Mouse (Mus musculus): Measurements from ENCODE around the gene Agmat.

- no peak for TF ChIP-seq CTCF (IDR thresholded peaks at IDR 0.05; ENCODE audit: borderline replicate concordance, extremely low read depth, insufficient read depth, insufficient read length)
- no peak for TF ChIP-seq POLR2A (IDR thresholded peaks at IDR 0.05; ENCODE audit: borderline replicate concordance, extremely low read depth, insufficient read depth, insufficient read length, poor library complexity, severe bottlenecking)
These were observed 21.9 kb upstream of the Agmat start for GRCm38 (mm10) chr4:141724594-141724993.
